Mouse (Mus musculus): ENCODE measurements at regions not wholly inside any gene's neighbourhood (a gene's known extent, or its start where the extent isn't known, plus 50 kb on each side); places are given as distances from the start of the nearest gene placed in this dataset.

GRCm38 (mm10) chr13:39769228-39769627 is 592.0 kb downstream of the Ofcc1 start:
- 60% methylated on average over 4 of the region's 4 CpGs for WGBS
- Histone ChIP-seq H3K4me3 (no peak overlapping the region), H3K4me2 (no peak overlapping the region), H3K27me3 (no peaks in the 10 kb centered on the region), H3K36me3 (no peaks in the 10 kb centered on the region), H3K4me1 (replicated peaks) (no peaks in the 10 kb centered on the region), H3K9ac (no peak overlapping the region), H3K9me3 (no peaks in the 10 kb centered on the region), H3K27ac (replicated peaks) (no peak overlapping the region)
- no peak for ATAC-seq (ENCODE audit: low FRiP score, low read depth)

- no peaks in the 10 kb centered on the region for H3K27me3 ChIP-seq
- 80% methylated on average over 1 of the region's 1 CpGs for WGBS
- no peak overlapping the region for H3K9ac ChIP-seq
- no peaks in the 10 kb centered on the region for H3K9me3 ChIP-seq
- no peak overlapping the region for H3K4me2 ChIP-seq
- H3K36me3 ChIP-seq, result no peaks in the 10 kb centered on the region
- ATAC-seq (ENCODE audit: low FRiP score, low read depth), result no peak
- no peaks in the 10 kb centered on the region for H3K4me1 ChIP-seq (replicated peaks)
- no peak overlapping the region for H3K27ac ChIP-seq (replicated peaks)
- H3K4me3 ChIP-seq, result no peak overlapping the region
These were observed 594.4 kb downstream of the Ofcc1 start for GRCm38 (mm10) chr13:39766897-39767296.
